Mouse (Mus musculus) MEL (cell line): Measurements from ENCODE around the gene Acr. TPM values are rescaled to one million over a fixed set of nuclear protein-coding genes. Genes with fewer than 3 reads are reported as not detected.

Source experiments
- DNase-seq: peaks from one replicate; pipeline ENCODE4 v3.0.0; 2011; ENCODE audit warnings: low read depth, low spot score
- H3K27ac ChIP-seq: 2 replicates; pipeline ENCODE4 v1.5.1; 2012; ENCODE audit warnings: low read depth, mild to moderate bottlenecking, control low read depth, low read length, moderate library complexity; ENCODE audit not compliant: control insufficient read depth
- H3K27me3 ChIP-seq, 2 experiments: fragments of 150-350 bp in 1 of 2; sonication (generic) in 1 of 2; 2 replicates each; pipeline ENCODE4 v1.6.1; 2012; ENCODE audit warnings: low read length in 2 of 2, mild to moderate bottlenecking in 2 of 2, improper control_type of control experiment in 1 of 2, moderate library complexity in 1 of 2; ENCODE audit not compliant: insufficient read depth in 2 of 2, control insufficient read depth in 1 of 2
- H3K36me3 ChIP-seq, 2 experiments: 2 replicates each; pipeline ENCODE4 v1.6.1; 2012 to 2014; ENCODE audit warnings: low read length in 2 of 2, improper control_type of control experiment in 1 of 2, inconsistent platforms in 1 of 2, mild to moderate bottlenecking in 1 of 2; ENCODE audit not compliant: insufficient read depth in 2 of 2, control insufficient read depth in 1 of 2
- H3K4me1 ChIP-seq, 2 experiments: fragments of 150-350 bp in 1 of 2; sonication (generic) in 1 of 2; 2 replicates each; pipeline ENCODE4 v1.6.1; 2012; ENCODE audit warnings: low read length in 2 of 2, improper control_type of control experiment in 1 of 2, mild to moderate bottlenecking in 1 of 2; ENCODE audit not compliant: insufficient read depth in 2 of 2, control insufficient read depth in 1 of 2
- H3K4me3 ChIP-seq, 2 experiments: fragments of 150-350 bp in 1 of 2; sonication (generic) in 1 of 2; 2 replicates each; pipeline ENCODE4 v1.5.1; 2012; ENCODE audit warnings: low read depth in 2 of 2, low read length in 2 of 2, mild to moderate bottlenecking in 2 of 2, moderate library complexity in 2 of 2, control low read depth in 1 of 2, improper control_type of control experiment in 1 of 2; ENCODE audit not compliant: control insufficient read depth in 1 of 2, insufficient read depth in 1 of 2
- H3K79me2 ChIP-seq: 2 replicates; pipeline ENCODE4 v1.6.1; 2012; ENCODE audit warnings: mild to moderate bottlenecking, low read length, moderate library complexity; ENCODE audit not compliant: control insufficient read depth, poor library complexity, insufficient read depth
- H3K9ac ChIP-seq: 2 replicates; pipeline ENCODE4 v1.6.1; 2012; ENCODE audit warnings: low read depth, mild to moderate bottlenecking, control low read depth, low read length, moderate library complexity; ENCODE audit not compliant: control insufficient read depth, poor library complexity, severe bottlenecking
- H3K9me3 ChIP-seq: fragments of 150-350 bp; sonication (generic); replicated peaks from 2 replicates; pipeline ENCODE4 v1.6.1; 2012; ENCODE audit warnings: mild to moderate bottlenecking, low read length, improper control_type of control experiment, moderate library complexity; ENCODE audit not compliant: insufficient read depth
- HCFC1 ChIP-seq: IDR thresholded peaks from 2 replicates; pipeline ENCODE4 v1.6.1; 2012; ENCODE audit warnings: low read depth, mild to moderate bottlenecking, inconsistent platforms, low read length, improper control_type of control experiment, moderate library complexity
- MXI1 ChIP-seq: IDR thresholded peaks from 2 replicates; pipeline ENCODE4 v1.6.1; 2011; ENCODE audit warnings: mild to moderate bottlenecking, low read depth, low read length, improper control_type of control experiment
- MYC ChIP-seq: IDR thresholded peaks from 2 replicates; pipeline ENCODE4 v1.6.1; 2011; ENCODE audit warnings: low read depth, mild to moderate bottlenecking, low read length, improper control_type of control experiment, moderate library complexity
- POLR2AphosphoS2 ChIP-seq: IDR thresholded peaks from 2 replicates; pipeline ENCODE4 v1.6.1; 2011; ENCODE audit warnings: low read length, improper control_type of control experiment
- RAD21 ChIP-seq: IDR thresholded peaks from 2 replicates; pipeline ENCODE4 v1.6.1; 2011; ENCODE audit warnings: mild to moderate bottlenecking, low read depth, low read length, improper control_type of control experiment
- RCOR1 ChIP-seq: IDR thresholded peaks from 2 replicates; pipeline ENCODE4 v1.6.1; 2012; ENCODE audit warnings: low read depth, mild to moderate bottlenecking, inconsistent platforms, low read length, improper control_type of control experiment
- TCF12 ChIP-seq: IDR thresholded peaks from 2 replicates; pipeline ENCODE4 v1.6.1; 2014; ENCODE audit warnings: low read depth, mild to moderate bottlenecking, inconsistent platforms, low read length, improper control_type of control experiment, moderate library complexity
- ZMIZ1 ChIP-seq: IDR thresholded peaks from 2 replicates; pipeline ENCODE4 v1.6.1; 2012; ENCODE audit warnings: low read depth, mild to moderate bottlenecking, inconsistent platforms, low read length, improper control_type of control experiment, moderate library complexity
- polyA plus RNA-seq, 2 experiments: library from polyadenylated mRNA; stranded (reverse) in 1 of 2; unstranded in 1 of 2; fragments of >175 nt in 1 of 2; fragments of >200 nt in 1 of 2; gene quantifications; 2 replicates each; pipeline versions ENCODE4 v1.2.1 to v1.2.4; 2012; ENCODE audit warnings: low replicate concordance in 2 of 2, low read depth in 1 of 2; ENCODE audit not compliant: insufficient read length in 2 of 2, insufficient read depth in 1 of 2, missing spikeins in 1 of 2
- total RNA-seq: library from RNA; depleted of rRNA; stranded (reverse); fragments of 300-350 nt; gene quantifications from 2 replicates; pipeline ENCODE4 v1.2.3, GENCODE M21; 2012

Acr gene
- total and polyA plus RNA-seq, 3 experiments = 0.15 TPM; not detected in 2

- H3K79me2 ChIP-seq = no peaks in the 10 kb centered on the region
- no peak overlapping the region for H3K9ac ChIP-seq
- no peak overlapping the region for H3K27ac ChIP-seq
- H3K4me3 ChIP-seq = no peak overlapping the region
- H3K9me3 ChIP-seq = no peaks in the 10 kb centered on the region
- no peaks in the 10 kb centered on the region for H3K27me3 ChIP-seq
- H3K36me3 ChIP-seq = no peaks in the 10 kb centered on the region
- no peaks in the 10 kb centered on the region for H3K4me1 ChIP-seq
- DNase-seq = no peak
- TF ChIP-seq HCFC1 = no peak
Measured at GRCm38 (mm10) chr15:89555591-89555990, 12.5 kb upstream of the Acr start.

GRCm38 (mm10) chr15:89556401-89557178, 11.5 kb upstream of the Acr start:
- no peaks in the 10 kb centered on the region for H3K9me3 ChIP-seq
- no peak overlapping the region for H3K4me3 ChIP-seq
- H3K4me1 ChIP-seq = no peaks in the 10 kb centered on the region
- H3K79me2 ChIP-seq = no peaks in the 10 kb centered on the region
- no peak overlapping the region for H3K27ac ChIP-seq
- TF ChIP-seq MYC (no peak), POLR2AphosphoS2 (no peak), RCOR1 (no peak), ZMIZ1 (no peak), MXI1 (no peak), RAD21 (no peak), TCF12 (no peak)
- H3K9ac ChIP-seq = no peak overlapping the region
- DNase-seq = no peak
- H3K36me3 ChIP-seq = no peaks in the 10 kb centered on the region
- no peaks in the 10 kb centered on the region for H3K27me3 ChIP-seq

DNA sequence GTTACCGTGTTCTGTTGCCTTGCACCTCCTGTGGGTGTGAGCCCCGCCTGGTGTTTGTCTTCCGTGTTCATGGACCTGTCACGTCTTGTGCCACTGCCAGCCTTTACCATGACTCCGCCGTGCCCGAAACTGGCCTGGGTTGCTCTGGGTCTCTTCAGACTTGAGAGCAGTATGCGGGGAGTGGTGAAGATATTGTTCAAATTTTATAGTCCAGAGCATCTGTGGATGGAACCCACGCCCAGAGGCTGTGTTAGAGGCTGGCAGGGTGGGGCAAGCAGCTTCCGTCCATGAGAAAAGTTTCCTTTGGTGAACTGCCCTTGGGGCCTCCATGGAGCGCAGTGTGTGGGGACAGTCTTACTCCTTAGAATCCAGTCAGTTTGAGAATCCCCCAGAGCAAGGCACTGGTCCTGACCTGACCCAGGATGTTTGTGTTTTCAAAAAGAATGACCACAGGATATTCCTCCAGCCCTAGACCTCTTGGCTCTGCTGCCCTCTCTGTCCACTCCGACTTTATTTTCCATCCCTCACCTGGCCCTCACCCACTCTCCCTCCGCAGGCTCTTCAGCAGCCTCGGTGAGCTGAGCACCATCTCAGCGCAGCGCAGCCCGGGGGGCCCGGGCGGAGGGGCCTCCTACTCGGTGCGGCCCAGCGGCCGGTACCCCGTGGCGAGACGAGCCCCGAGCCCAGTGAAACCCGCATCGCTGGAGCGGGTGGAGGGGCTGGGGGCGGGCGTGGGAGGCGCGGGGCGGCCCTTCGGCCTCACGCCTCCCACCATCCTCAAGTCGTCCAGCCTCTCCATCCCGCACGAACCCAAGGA, 10.7 kb upstream of the Acr start:
- Histone ChIP-seq H3K4me3 (no peak overlapping the region), H3K9ac (no peak overlapping the region), H3K27me3 (no peaks in the 10 kb centered on the region)

More for the DNA sequence above, 10.7 kb upstream of the Acr start:
- Histone ChIP-seq H3K36me3 (no peaks in the 10 kb centered on the region), H3K9me3 (no peaks in the 10 kb centered on the region), H3K27ac (no peak overlapping the region), H3K4me1 (no peaks in the 10 kb centered on the region)
- no peak for DNase-seq
- no peak for TF ChIP-seq TCF12
- TF ChIP-seq, all 39 proteins: peak for 0
- no peaks in the 10 kb centered on the region for H3K79me2 ChIP-seq
